ENCODE assay signal across 12 mouse cellular contexts in genomic region chr6:85544251-85544881, GRCm38 (mm10). TPM values are rescaled to one million over a fixed set of nuclear protein-coding genes. Genes with fewer than 3 reads are reported as not detected.
A peak's percentile ranks its signal among the peaks of the same experiment; 100 is the strongest.
DNase-seq lines count a peak whose midpoint lies in the region; ATAC-seq and TF ChIP-seq lines count a peak whose summit lies in the region.
"Had no signal": no experiment of that assay in that cellular context is flagged by ENCODE, and none has a peak within 500 bp of the region (broad histone marks: within the 10 kb centered on the region; RNA-seq: fewer than 3 reads in every experiment).

No protein-coding gene starts in this region.

- H3K4me3 ChIP-seq in hindbrain, embryonic 16.5 days (ENCODE audit: low read length): no peak overlapping the region
- no peak overlapping the region for H3K4me3 ChIP-seq in hindbrain, embryonic 13.5 days
- 0 out of 2 replicates have a peak overlapping the region, but pooled peaks have one; percentile 7 for H3K4me3 ChIP-seq in cortical plate, adult 2 months (ENCODE audit: insufficient read depth, low read length)
- H3K4me3 ChIP-seq in liver, embryonic 11.5 days (ENCODE audit: low read depth, low read length): no peak overlapping the region
- H3K4me3 ChIP-seq: neural tube, embryonic 13.5 days had no signal

- DNase-seq in layer of hippocampus, postnatal 10 days (ENCODE audit: low spot score in 2 of 2): peak; percentile 26 to 34
- DNase-seq in right cerebral cortex, postnatal 25 days: peak; percentile 59
- DNase-seq in spleen, postnatal 36 days (ENCODE audit: low spot score in 2 of 2): no peak
- DNase-seq in liver, embryonic 11.5 days (ENCODE audit: low spot score): no peak
- DNase-seq in ovary, postnatal 36 days (ENCODE audit: low spot score): no peak
- DNase-seq: gastrocnemius, postnatal 25 days had no signal

- H3K4me1 ChIP-seq in hindbrain, embryonic 16.5 days (ENCODE audit: control insufficient read depth, insufficient read depth, low read depth, low read length): peaks cover 2% of the 10 kb centered on the region; the same call in 1 of the 2 replicates
- no peaks in the 10 kb centered on the region for H3K4me1 ChIP-seq in hindbrain, embryonic 13.5 days (replicated peaks)
- H3K4me1 ChIP-seq in cortical plate, adult 2 months (ENCODE audit: control insufficient read depth, insufficient read depth, low read length): peaks cover 5% of the 10 kb centered on the region
- no peaks in the 10 kb centered on the region for H3K4me1 ChIP-seq in liver, embryonic 11.5 days (replicated peaks; ENCODE audit: control insufficient read depth, insufficient read depth, low read length)
- H3K4me1 ChIP-seq: neural tube, embryonic 13.5 days had no signal

- TF ChIP-seq POLR2A in cortical plate, adult 2 months (IDR thresholded peaks at IDR 0.05; ENCODE audit: extremely low read depth, insufficient read depth, low read length): no peak

- H3K9me3 ChIP-seq in hindbrain, embryonic 16.5 days (ENCODE audit: control insufficient read depth, low read length): no peaks in the 10 kb centered on the region
- H3K9me3 ChIP-seq in hindbrain, embryonic 13.5 days: no peaks in the 10 kb centered on the region
- no peaks in the 10 kb centered on the region for H3K9me3 ChIP-seq in liver, embryonic 11.5 days (ENCODE audit: control insufficient read depth, low read length)
- H3K9me3 ChIP-seq: neural tube, embryonic 13.5 days had no signal

- H3K9ac ChIP-seq in hindbrain, embryonic 16.5 days (ENCODE audit: low read depth, low read length): no peak overlapping the region
- H3K9ac ChIP-seq in hindbrain, embryonic 13.5 days: no peak overlapping the region
- H3K9ac ChIP-seq in liver, embryonic 11.5 days (ENCODE audit: low read depth, low read length): no peak overlapping the region
- H3K9ac ChIP-seq: neural tube, embryonic 13.5 days had no signal

- no peaks in the 10 kb centered on the region for H3K36me3 ChIP-seq in hindbrain, embryonic 16.5 days (ENCODE audit: control insufficient read depth, insufficient read depth, low read length)
- H3K36me3 ChIP-seq in hindbrain, embryonic 13.5 days: no peaks in the 10 kb centered on the region
- H3K36me3 ChIP-seq in liver, embryonic 11.5 days (ENCODE audit: control insufficient read depth, insufficient read depth, low read length): no peaks in the 10 kb centered on the region
- H3K36me3 ChIP-seq: neural tube, embryonic 13.5 days had no signal

- H3K27ac ChIP-seq in hindbrain, embryonic 16.5 days (ENCODE audit: low read depth, low read length): no peak overlapping the region
- no peak overlapping the region for H3K27ac ChIP-seq in hindbrain, embryonic 13.5 days
- no peak overlapping the region for H3K27ac ChIP-seq in cortical plate, adult 2 months (ENCODE audit: insufficient read depth, low read length)
- H3K27ac ChIP-seq in liver, embryonic 11.5 days (ENCODE audit: low read depth, low read length): no peak overlapping the region
- H3K27ac ChIP-seq: neural tube, embryonic 13.5 days had no signal

- no peaks in the 10 kb centered on the region for H3K27me3 ChIP-seq in hindbrain, embryonic 16.5 days (replicated peaks; ENCODE audit: control insufficient read depth, insufficient read depth, low read length)
- no peaks in the 10 kb centered on the region for H3K27me3 ChIP-seq in hindbrain, embryonic 13.5 days
- no peaks in the 10 kb centered on the region for H3K27me3 ChIP-seq in liver, embryonic 11.5 days (replicated peaks; ENCODE audit: control insufficient read depth, insufficient read depth, low read length)

- TF ChIP-seq CTCF in cortical plate, adult 2 months (IDR thresholded peaks at IDR 0.05; ENCODE audit: extremely low read depth, insufficient read depth, low read length): no peak

- peak overlapping the region; percentile 39 for H3K4me2 ChIP-seq in hindbrain, embryonic 16.5 days (ENCODE audit: low read length)
- no peak overlapping the region for H3K4me2 ChIP-seq in hindbrain, embryonic 13.5 days
- no peak overlapping the region for H3K4me2 ChIP-seq in liver, embryonic 11.5 days
- H3K4me2 ChIP-seq: neural tube, embryonic 13.5 days had no signal

- peak; percentile 42; the same call in 1 of the 2 replicates for ATAC-seq in hindbrain, embryonic 16.5 days
- ATAC-seq in hindbrain, embryonic 13.5 days (ENCODE audit: low FRiP score): no peak
- ATAC-seq in liver, embryonic 11.5 days (replicated peaks; ENCODE audit: low FRiP score): no peak

- WGBS in hindbrain, embryonic 16.5 days: 50% methylated on average over 13 of the region's 13 CpGs
- 74% methylated on average over 13 of the region's 13 CpGs for WGBS in hindbrain, embryonic 13.5 days
- WGBS in liver, embryonic 11.5 days: 78% methylated on average over 13 of the region's 13 CpGs

RNA-seq across cellular contexts. Expression of gene Egr4, which starts 31.0 kb away (rescaled TPM):
- not detected in 2 replicates for polyA plus RNA-seq in hindbrain, embryonic 16.5 days (2015; fragmentation: Nextera tagmentation; extraction: Ambion mirVana)
- polyA plus RNA-seq in hindbrain, embryonic 13.5 days (2015; fragmentation: Nextera tagmentation; extraction: Ambion mirVana): not detected in 2 replicates
- polyA plus RNA-seq in cortical plate, adult 2 months (2012; rRNA removed): 30.9 and 47.9 TPM in 2 replicates
- total RNA-seq in layer of hippocampus, postnatal 10 days (2021): 10 to 100 TPM; 21.3 to 22.5 TPM
- not detected in 2 replicates for polyA plus RNA-seq in liver, embryonic 11.5 days (2014; fragmentation: Nextera tagmentation; extraction: Ambion mirVana)
- total RNA-seq: gastrocnemius, postnatal 25 days; liver, adult 2 months had no signal
- polyA plus RNA-seq: liver, adult 2 months; neural tube, embryonic 13.5 days; stomach, embryonic 14.5 days had no signal

RNA-seq across cellular contexts. Expression of gene Fbxo41, which starts 41.6 kb away (rescaled TPM):
- 9.8 and 10.3 TPM in 2 replicates for polyA plus RNA-seq in hindbrain, embryonic 16.5 days (2015; fragmentation: Nextera tagmentation; extraction: Ambion mirVana)
- polyA plus RNA-seq in hindbrain, embryonic 13.5 days (2015; fragmentation: Nextera tagmentation; extraction: Ambion mirVana): 5.3 and 5.5 TPM in 2 replicates
- polyA plus RNA-seq in cortical plate, adult 2 months (2012; rRNA removed): 57.6 and 61.5 TPM in 2 replicates
- 10 to 100 TPM; 84.7 to 86.0 TPM for total RNA-seq in layer of hippocampus, postnatal 10 days (2021)
- polyA plus RNA-seq in liver, embryonic 11.5 days (2014; fragmentation: Nextera tagmentation; extraction: Ambion mirVana): 0.04 and 0.08 TPM in 2 replicates
- total RNA-seq: gastrocnemius, postnatal 25 days; liver, adult 2 months had no signal
- polyA plus RNA-seq: liver, adult 2 months had no signal

RNA-seq across cellular contexts. Expression of gene Alms1, which starts 43.0 kb away (rescaled TPM):
- polyA plus RNA-seq in hindbrain, embryonic 16.5 days (2015; fragmentation: Nextera tagmentation; extraction: Ambion mirVana): 4.2 and 4.3 TPM in 2 replicates
- polyA plus RNA-seq in hindbrain, embryonic 13.5 days (2015; fragmentation: Nextera tagmentation; extraction: Ambion mirVana): 5.8 and 6.1 TPM in 2 replicates
- polyA plus RNA-seq in cortical plate, adult 2 months (2012; rRNA removed): 4.2 and 4.4 TPM in 2 replicates
- total RNA-seq in layer of hippocampus, postnatal 10 days (2021): 1 to 10 TPM; 7.4 to 8.0 TPM
- 6.0 and 6.3 TPM in 2 replicates for polyA plus RNA-seq in liver, embryonic 11.5 days (2014; fragmentation: Nextera tagmentation; extraction: Ambion mirVana)

Comparison
In these comparisons a context has a peak if more than half of its experiments do, and no peak if none do; other contexts are left out.
1. DNase-seq: peak in layer of hippocampus, postnatal 10 days (2 of 2) and right cerebral cortex, postnatal 25 days (single experiment); none in spleen, postnatal 36 days (0 of 2), liver, embryonic 11.5 days (single experiment) and ovary, postnatal 36 days (single experiment).
2. RNA of gene Egr4, which starts 31.0 kb away (polyA plus RNA-seq): 30.9 to 47.9 TPM in cortical plate, adult 2 months; not detected in hindbrain, embryonic 13.5 days, not detected in hindbrain, embryonic 16.5 days and not detected in liver, embryonic 11.5 days; every median in the first group is over 10 times any median in the second.